Mouse (Mus musculus) C2C12 (cell line): Measurements from ENCODE around the gene Clta.

ENCODE experiments used
- CTCF ChIP-seq: IDR thresholded peaks from one replicate; pipeline ENCODE4 v1.5.1; 2011; ENCODE audit not compliant: control insufficient read depth, insufficient read depth, insufficient read length
- MAX ChIP-seq: IDR thresholded peaks from one replicate; pipeline ENCODE4 v1.6.1; 2011; ENCODE audit warnings: mild to moderate bottlenecking, control low read depth
- MYOG ChIP-seq: IDR thresholded peaks from one replicate; pipeline ENCODE4 v1.6.1; 2011; ENCODE audit not compliant: control insufficient read depth, insufficient read length; ENCODE audit errors: extremely low read depth

- TF ChIP-seq CTCF = no peak
- TF ChIP-seq MAX = no peak
- TF ChIP-seq MYOG = no peak
Measured at GRCm38 (mm10) chr4:44028303-44029135, 24.3 kb downstream of the Clta start.
